Mouse (Mus musculus) telencephalon, adult 2 months (tissue): ENCODE measurements at regions not wholly inside any gene's neighbourhood (a gene's known extent, or its start where the extent isn't known, plus 50 kb on each side); places are given as distances from the start of the nearest gene placed in this dataset.
A peak's percentile ranks its signal among the peaks of the same experiment; 100 is the strongest.
"Not testable (repeated sequence)": the region's sequence is repeated elsewhere in the genome, so short reads cannot be mapped to it uniquely, and the experiment has no call there.

ENCODE experiments used
- DNase-seq: peaks from one replicate; pipeline ENCODE4 v3.0.0-alpha.2; 2011; ENCODE audit warnings: low read depth, low spot score

DNA sequence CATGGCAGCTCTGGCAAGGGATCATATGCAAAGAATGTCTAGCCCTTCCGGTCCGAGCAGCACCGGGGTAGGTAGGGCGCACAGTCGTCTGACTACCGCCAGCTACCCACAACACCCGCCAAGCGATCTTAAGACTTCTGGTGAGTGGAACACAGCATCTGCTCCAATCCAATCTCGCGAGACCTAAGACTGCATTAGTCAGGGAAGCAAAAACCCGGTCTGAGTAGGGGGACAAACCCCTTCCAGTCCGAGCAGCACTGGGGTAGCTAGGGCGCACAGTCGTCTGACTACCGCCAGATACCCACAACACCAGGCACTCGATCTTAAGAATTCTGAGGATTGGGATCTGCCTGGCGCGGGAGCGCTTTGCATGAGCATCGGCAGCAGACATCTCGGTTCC is 57.1 kb downstream of the Nap1l2 start:
- DNase-seq, result not testable (repeated sequence)

DNA sequence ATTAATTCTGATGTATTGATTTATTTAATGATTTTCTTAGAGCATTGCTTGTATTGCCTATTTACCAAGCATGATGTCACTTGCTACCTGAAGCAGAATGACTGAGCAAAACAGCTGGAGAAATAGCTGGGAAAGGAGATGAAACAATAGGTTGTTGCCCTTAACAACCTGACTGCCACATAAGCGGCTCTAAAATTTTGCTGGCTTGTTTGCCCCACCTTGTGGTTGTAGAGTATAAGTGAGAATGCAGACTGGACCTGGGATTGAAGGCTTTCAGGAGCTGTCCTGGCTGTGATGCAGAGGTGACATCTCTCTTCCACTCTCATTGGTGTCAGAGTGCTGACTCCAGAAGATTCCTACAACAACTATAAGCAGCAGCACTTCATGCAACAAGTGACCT is 77.3 kb downstream of the Nap1l2 start:
- peak; percentile 9 for DNase-seq

DNA sequence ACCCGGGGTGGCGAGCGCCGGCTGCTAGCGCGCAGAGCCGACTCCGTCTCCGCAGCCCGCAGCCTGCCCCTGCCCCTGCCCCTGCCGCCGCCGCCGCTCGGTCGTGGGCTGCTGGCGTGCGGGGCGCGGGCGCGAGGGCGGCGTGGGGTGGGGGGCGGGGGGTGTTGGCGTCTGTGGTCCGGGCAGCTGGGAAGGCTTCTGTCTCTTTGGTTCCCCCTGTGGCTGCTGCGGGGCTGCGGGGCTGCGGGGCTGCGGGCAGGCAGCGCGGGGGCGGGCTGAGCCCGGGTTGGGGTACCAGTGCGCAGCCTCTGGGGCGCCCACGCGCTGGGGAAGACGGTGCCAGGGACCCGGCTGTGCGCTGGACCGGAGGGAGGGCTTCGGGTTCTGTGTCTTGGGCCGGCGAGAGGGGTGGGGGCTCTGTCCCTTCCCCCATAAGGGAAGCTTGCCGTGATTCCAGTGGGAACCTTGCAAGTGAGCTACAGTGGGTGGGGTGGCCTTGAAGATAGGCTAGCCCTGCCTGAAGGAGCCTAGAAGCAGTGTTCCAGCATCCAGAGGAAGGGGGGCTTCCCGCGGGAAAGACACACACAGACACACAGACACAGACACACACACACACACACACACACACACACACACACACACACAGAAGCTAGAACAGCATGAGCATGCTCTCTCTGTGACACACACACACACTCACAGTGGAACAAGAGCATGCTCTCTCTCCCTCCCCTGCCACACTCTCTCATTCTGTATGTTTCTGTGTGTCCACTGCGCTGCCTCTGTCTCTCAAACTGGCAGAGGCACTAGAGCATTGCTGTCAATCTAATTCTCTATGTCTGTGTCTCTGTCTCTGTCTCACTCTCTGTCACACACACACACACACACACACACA is 118.5 kb downstream of the Nap1l2 start:
- DNase-seq, result not testable (repeated sequence)

DNA sequence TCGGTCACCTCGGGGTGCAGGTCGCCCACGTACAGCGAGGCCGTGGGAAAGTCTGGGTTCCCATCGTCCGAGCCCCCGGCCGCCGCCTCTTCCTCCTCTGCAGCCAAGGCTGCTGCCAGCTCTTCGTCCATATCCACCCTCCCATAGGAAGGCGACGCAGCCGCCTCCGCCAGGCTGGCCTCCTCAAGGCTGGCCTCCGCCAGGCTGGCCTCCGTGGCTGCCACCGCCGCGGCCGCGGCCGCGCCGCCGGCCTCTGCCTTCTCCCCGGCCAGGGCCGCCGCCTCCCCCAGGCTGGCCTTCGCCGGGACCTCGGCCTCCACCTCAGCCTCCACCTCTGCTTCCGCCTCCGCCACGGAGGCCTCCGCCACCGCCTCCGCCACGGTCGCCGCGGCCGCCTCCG is 119.3 kb downstream of the Nap1l2 start:
- not testable (repeated sequence) for DNase-seq

DNA sequence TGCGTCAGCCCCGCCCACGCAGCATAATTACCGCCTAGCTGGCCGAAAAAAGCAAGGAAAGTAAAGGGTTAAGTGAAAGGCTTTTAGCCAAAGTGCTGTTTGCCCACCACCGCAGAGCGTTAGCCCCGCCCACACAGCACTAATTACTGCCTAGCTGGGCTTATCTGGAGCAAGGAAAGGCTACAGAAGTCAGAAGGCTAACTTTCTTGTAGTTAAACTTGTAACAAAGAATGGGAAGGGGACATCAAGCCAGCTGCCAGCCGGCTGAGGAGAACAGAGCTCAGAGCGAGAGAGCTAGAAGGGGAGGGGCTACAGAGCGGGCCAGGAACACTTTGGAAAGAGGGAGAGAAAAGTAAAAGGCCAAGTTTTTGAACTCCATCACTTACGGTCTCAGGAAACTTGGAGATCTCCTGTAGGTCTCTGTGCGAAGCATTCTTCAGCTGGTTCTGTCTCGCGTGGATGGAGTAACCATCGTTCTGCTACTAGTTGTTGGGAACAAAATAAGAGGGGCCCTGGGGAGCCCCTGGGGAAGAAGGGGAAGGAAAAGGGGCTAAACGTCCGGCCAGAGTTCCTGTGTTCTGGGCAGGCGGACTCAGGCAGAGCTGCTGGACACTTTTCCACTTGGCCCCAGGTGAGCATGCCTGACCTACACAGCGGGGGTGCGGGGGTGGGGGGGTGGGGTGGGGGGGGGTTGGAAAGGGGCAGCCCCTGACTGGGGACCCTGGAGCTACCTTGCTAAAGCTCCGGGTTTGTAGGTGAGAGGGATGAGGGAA is 98.3 kb downstream of the 1700018G05Rik start:
- no peak for DNase-seq

DNA sequence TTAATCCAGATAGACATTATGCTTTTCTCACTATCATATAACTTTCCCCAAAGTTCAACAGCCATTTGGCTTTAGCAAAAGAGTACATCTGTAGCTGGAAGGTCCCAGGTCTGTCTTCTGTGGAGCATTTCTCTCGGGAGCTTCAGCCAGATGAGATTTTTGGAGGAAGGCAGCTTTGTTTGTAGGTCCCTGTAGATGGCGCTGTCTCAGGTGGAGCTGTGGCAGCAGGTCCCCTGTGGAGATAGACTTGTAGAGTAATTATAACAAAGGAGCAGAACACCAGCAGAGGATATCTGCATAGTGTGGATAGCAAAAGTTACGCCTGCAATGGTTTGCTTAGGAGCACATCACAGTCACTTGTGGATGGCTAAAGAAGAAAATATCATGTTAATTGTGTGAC is 97.3 kb downstream of the 1700018G05Rik start:
- DNase-seq, result not testable (repeated sequence)

DNA sequence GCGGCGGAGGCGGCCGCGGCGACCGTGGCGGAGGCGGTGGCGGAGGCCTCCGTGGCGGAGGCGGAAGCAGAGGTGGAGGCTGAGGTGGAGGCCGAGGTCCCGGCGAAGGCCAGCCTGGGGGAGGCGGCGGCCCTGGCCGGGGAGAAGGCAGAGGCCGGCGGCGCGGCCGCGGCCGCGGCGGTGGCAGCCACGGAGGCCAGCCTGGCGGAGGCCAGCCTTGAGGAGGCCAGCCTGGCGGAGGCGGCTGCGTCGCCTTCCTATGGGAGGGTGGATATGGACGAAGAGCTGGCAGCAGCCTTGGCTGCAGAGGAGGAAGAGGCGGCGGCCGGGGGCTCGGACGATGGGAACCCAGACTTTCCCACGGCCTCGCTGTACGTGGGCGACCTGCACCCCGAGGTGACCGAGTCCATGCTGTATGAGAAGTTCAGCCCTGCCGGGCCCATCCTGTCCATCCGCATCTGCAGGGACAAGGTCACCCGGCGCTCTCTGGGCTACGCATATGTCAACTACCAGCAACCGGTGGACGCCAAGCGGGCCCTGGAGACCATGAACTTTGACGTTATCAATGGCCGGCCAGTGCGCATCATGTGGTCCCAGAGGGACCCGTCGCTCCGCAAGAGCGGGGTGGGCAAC is 85.4 kb downstream of the 1700018G05Rik start:
- DNase-seq, result not testable (repeated sequence)

DNA sequence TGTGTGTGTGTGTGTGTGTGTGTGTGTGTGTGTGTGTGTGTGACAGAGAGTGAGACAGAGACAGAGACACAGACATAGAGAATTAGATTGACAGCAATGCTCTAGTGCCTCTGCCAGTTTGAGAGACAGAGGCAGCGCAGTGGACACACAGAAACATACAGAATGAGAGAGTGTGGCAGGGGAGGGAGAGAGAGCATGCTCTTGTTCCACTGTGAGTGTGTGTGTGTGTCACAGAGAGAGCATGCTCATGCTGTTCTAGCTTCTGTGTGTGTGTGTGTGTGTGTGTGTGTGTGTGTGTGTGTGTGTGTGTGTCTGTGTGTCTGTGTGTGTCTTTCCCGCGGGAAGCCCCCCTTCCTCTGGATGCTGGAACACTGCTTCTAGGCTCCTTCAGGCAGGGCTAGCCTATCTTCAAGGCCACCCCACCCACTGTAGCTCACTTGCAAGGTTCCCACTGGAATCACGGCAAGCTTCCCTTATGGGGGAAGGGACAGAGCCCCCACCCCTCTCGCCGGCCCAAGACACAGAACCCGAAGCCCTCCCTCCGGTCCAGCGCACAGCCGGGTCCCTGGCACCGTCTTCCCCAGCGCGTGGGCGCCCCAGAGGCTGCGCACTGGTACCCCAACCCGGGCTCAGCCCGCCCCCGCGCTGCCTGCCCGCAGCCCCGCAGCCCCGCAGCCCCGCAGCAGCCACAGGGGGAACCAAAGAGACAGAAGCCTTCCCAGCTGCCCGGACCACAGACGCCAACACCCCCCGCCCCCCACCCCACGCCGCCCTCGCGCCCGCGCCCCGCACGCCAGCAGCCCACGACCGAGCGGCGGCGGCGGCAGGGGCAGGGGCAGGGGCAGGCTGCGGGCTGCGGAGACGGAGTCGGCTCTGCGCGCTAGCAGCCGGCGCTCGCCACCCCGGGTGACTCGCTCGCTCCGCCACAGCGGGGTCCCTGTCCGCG is 84.4 kb downstream of the 1700018G05Rik start:
- not testable (repeated sequence) for DNase-seq

DNA sequence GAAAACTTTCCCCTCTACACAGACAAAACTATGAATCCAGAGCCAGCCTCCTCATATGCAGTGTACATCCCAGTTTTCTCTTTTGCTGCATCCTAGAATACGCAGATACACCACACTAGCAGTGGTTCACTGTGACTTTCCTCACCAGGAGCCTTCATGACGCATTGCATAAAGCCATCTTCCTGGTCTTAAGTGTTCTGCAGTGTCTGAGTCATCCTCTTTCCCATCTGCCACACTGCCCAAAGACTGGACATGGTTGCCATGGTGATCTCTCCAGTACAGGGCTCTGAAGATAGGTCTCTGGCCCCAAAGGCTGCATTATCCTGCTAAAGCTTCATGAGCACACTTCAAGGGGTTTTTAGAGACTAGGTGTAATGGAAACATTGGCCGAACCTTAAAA is 65.8 kb downstream of the 1700018G05Rik start:
- DNase-seq, result not testable (repeated sequence)
